Mouse (Mus musculus): ENCODE data around the gene Zfyve21. TPM values are rescaled to one million over a fixed set of nuclear protein-coding genes. Genes with fewer than 3 reads are reported as not detected.

Gene Zfyve21
- polyA plus RNA-seq, 1 experiment from 2014 or later = 119 TPM

- ATAC-seq (ENCODE audit: low read depth) (no peak), DNase-seq (ENCODE audit: low spot score) (no peak)
- no peaks in the 10 kb centered on the region for H3K27me3 ChIP-seq (replicated peaks; ENCODE audit: control insufficient read depth, insufficient read depth, low read length)
- H3K9me3 ChIP-seq (ENCODE audit: control insufficient read depth, low read length) = no peaks in the 10 kb centered on the region
- peaks cover 23% of the 10 kb centered on the region for H3K36me3 ChIP-seq (ENCODE audit: control insufficient read depth, insufficient read depth, low read length)
- no peak overlapping the region for H3K27ac ChIP-seq (replicated peaks; ENCODE audit: low read depth, low read length)
- peaks cover 29% of the 10 kb centered on the region for H3K4me1 ChIP-seq (ENCODE audit: control insufficient read depth, insufficient read depth, low read length)
- H3K4me2 ChIP-seq (ENCODE audit: low read depth, low read length) = no peak overlapping the region
- H3K9ac ChIP-seq (ENCODE audit: low read depth, low read length) = no peak overlapping the region
- WGBS = 86% methylated on average over 11 of the region's 13 CpGs
- no peak overlapping the region for H3K4me3 ChIP-seq (ENCODE audit: low read depth, low read length)
These were observed 1.9 kb upstream of the Zfyve21 start for GRCm38 (mm10) chr12:111812075-111812474.

GRCm38 (mm10) chr12:111812611-111813010 is 1.4 kb upstream of the Zfyve21 start:
- Histone ChIP-seq H3K9me3 (ENCODE audit: control insufficient read depth, low read length) (no peaks in the 10 kb centered on the region), H3K4me2 (ENCODE audit: low read depth, low read length) (peak overlapping the region; percentile 90), H3K27ac (replicated peaks; ENCODE audit: low read depth, low read length) (no peak overlapping the region), H3K4me3 (ENCODE audit: low read depth, low read length) (peak overlapping the region; percentile 83), H3K4me1 (ENCODE audit: control insufficient read depth, insufficient read depth, low read length) (peaks cover 30% of the 10 kb centered on the region), H3K36me3 (ENCODE audit: control insufficient read depth, insufficient read depth, low read length) (peaks cover 20% of the 10 kb centered on the region), H3K27me3 (replicated peaks; ENCODE audit: control insufficient read depth, insufficient read depth, low read length) (no peaks in the 10 kb centered on the region), H3K9ac (ENCODE audit: low read depth, low read length) (peak overlapping the region; percentile 72)
- 60% methylated on average over 12 of the region's 12 CpGs for WGBS
- ATAC-seq (ENCODE audit: low read depth) (no peak), DNase-seq (ENCODE audit: low spot score) (no peak)

GRCm38 (mm10) chr12:111813111-111813765 is 732 bp upstream of the Zfyve21 start:
- Histone ChIP-seq H3K4me3 (ENCODE audit: low read depth, low read length) (peak overlapping the region; percentile 83), H3K4me2 (ENCODE audit: low read depth, low read length) (peak overlapping the region; percentile 90), H3K9me3 (ENCODE audit: control insufficient read depth, low read length) (no peaks in the 10 kb centered on the region), H3K36me3 (ENCODE audit: control insufficient read depth, insufficient read depth, low read length) (peaks cover 15% of the 10 kb centered on the region), H3K27ac (replicated peaks; ENCODE audit: low read depth, low read length) (no peak overlapping the region; the same call in 1 of the 2 replicates), H3K9ac (ENCODE audit: low read depth, low read length) (peak overlapping the region; percentile 72), H3K4me1 (ENCODE audit: control insufficient read depth, insufficient read depth, low read length) (peaks cover 30% of the 10 kb centered on the region), H3K27me3 (replicated peaks; ENCODE audit: control insufficient read depth, insufficient read depth, low read length) (no peaks in the 10 kb centered on the region)
- WGBS = 7% methylated on average over 17 of the region's 27 CpGs
- ATAC-seq (ENCODE audit: low read depth) = no peak
- DNase-seq (ENCODE audit: low spot score) = peak; percentile 8

GRCm38 (mm10) chr12:111814769-111815762 is 1.1 kb downstream of the Zfyve21 start:
- ATAC-seq (ENCODE audit: low read depth) = no peak
- DNase-seq (ENCODE audit: low spot score) = peak; percentile 20
- Histone ChIP-seq H3K27ac (replicated peaks; ENCODE audit: low read depth, low read length) (peak overlapping the region; percentile 92), H3K36me3 (ENCODE audit: control insufficient read depth, insufficient read depth, low read length) (peaks cover 7% of the 10 kb centered on the region; the same call in 1 of the 2 replicates), H3K9ac (ENCODE audit: low read depth, low read length) (peak overlapping the region; percentile 87), H3K9me3 (ENCODE audit: control insufficient read depth, low read length) (no peaks in the 10 kb centered on the region), H3K27me3 (replicated peaks; ENCODE audit: control insufficient read depth, insufficient read depth, low read length) (no peaks in the 10 kb centered on the region), H3K4me2 (ENCODE audit: low read depth, low read length) (peak overlapping the region; percentile 67), H3K4me1 (ENCODE audit: control insufficient read depth, insufficient read depth, low read length) (peaks cover 30% of the 10 kb centered on the region), H3K4me3 (ENCODE audit: low read depth, low read length) (peak overlapping the region; percentile 83)
- WGBS = 21% methylated on average over 19 of the region's 19 CpGs

GRCm38 (mm10) chr12:111816528-111816927 is 2.6 kb downstream of the Zfyve21 start:
- DNase-seq (ENCODE audit: low spot score) (no peak), ATAC-seq (ENCODE audit: low read depth) (no peak)
- Histone ChIP-seq H3K4me3 (ENCODE audit: low read depth, low read length) (no peak overlapping the region), H3K36me3 (ENCODE audit: control insufficient read depth, insufficient read depth, low read length) (peaks cover 4% of the 10 kb centered on the region; the same call in 1 of the 2 replicates), H3K9me3 (ENCODE audit: control insufficient read depth, low read length) (no peaks in the 10 kb centered on the region), H3K9ac (ENCODE audit: low read depth, low read length) (peak overlapping the region; percentile 46), H3K27me3 (replicated peaks; ENCODE audit: control insufficient read depth, insufficient read depth, low read length) (no peaks in the 10 kb centered on the region), H3K27ac (replicated peaks; ENCODE audit: low read depth, low read length) (no peak overlapping the region), H3K4me1 (ENCODE audit: control insufficient read depth, insufficient read depth, low read length) (peaks cover 30% of the 10 kb centered on the region), H3K4me2 (ENCODE audit: low read depth, low read length) (peak overlapping the region; percentile 67)
- WGBS = 64% methylated on average over 13 of the region's 13 CpGs

- Histone ChIP-seq H3K9ac (ENCODE audit: low read depth, low read length) (peak overlapping the region; percentile 46), H3K4me2 (ENCODE audit: low read depth, low read length) (peak overlapping the region; percentile 67)
These were observed 3.0 kb downstream of the Zfyve21 start for GRCm38 (mm10) chr12:111816967-111817366.

GRCm38 (mm10) chr12:111817991-111818390 is 4.0 kb downstream of the Zfyve21 start:
- no peak overlapping the region for H3K4me2 ChIP-seq (ENCODE audit: low read depth, low read length)
- no peak overlapping the region for H3K9ac ChIP-seq (ENCODE audit: low read depth, low read length)
- no peaks in the 10 kb centered on the region for H3K27me3 ChIP-seq (replicated peaks; ENCODE audit: control insufficient read depth, insufficient read depth, low read length)
- no peak overlapping the region for H3K4me3 ChIP-seq (ENCODE audit: low read depth, low read length)
- no peak for ATAC-seq (ENCODE audit: low read depth)
- peaks cover 24% of the 10 kb centered on the region for H3K4me1 ChIP-seq (ENCODE audit: control insufficient read depth, insufficient read depth, low read length)
- no peak overlapping the region for H3K27ac ChIP-seq (replicated peaks; ENCODE audit: low read depth, low read length)
- no peak for DNase-seq (ENCODE audit: low spot score)
- WGBS = 87% methylated on average over 8 of the region's 8 CpGs
- H3K9me3 ChIP-seq (ENCODE audit: control insufficient read depth, low read length) = no peaks in the 10 kb centered on the region
- peaks cover 3% of the 10 kb centered on the region; the same call in 1 of the 2 replicates for H3K36me3 ChIP-seq (ENCODE audit: control insufficient read depth, insufficient read depth, low read length)

More at GRCm38 (mm10) chr12:111816967-111817366, 3.0 kb downstream of the Zfyve21 start:
- Histone ChIP-seq H3K27me3 (replicated peaks; ENCODE audit: control insufficient read depth, insufficient read depth, low read length) (no peaks in the 10 kb centered on the region), H3K4me1 (ENCODE audit: control insufficient read depth, insufficient read depth, low read length) (peaks cover 30% of the 10 kb centered on the region), H3K4me3 (ENCODE audit: low read depth, low read length) (no peak overlapping the region), H3K36me3 (ENCODE audit: control insufficient read depth, insufficient read depth, low read length) (peaks cover 3% of the 10 kb centered on the region; the same call in 1 of the 2 replicates), H3K9me3 (ENCODE audit: control insufficient read depth, low read length) (no peaks in the 10 kb centered on the region), H3K27ac (replicated peaks; ENCODE audit: low read depth, low read length) (no peak overlapping the region)
- DNase-seq (ENCODE audit: low spot score) = no peak
- no peak for ATAC-seq (ENCODE audit: low read depth)
- 71% methylated on average over 9 of the region's 9 CpGs for WGBS

GRCm38 (mm10) chr12:111819936-111820335 is 6.0 kb downstream of the Zfyve21 start:
- no peak for ATAC-seq (ENCODE audit: low read depth)
- WGBS = 78% methylated on average over 8 of the region's 8 CpGs
- no peak overlapping the region for H3K9ac ChIP-seq (ENCODE audit: low read depth, low read length)
- no peaks in the 10 kb centered on the region for H3K27me3 ChIP-seq (replicated peaks; ENCODE audit: control insufficient read depth, insufficient read depth, low read length)
- no peak overlapping the region for H3K27ac ChIP-seq (replicated peaks; ENCODE audit: low read depth, low read length)
- H3K4me1 ChIP-seq (ENCODE audit: control insufficient read depth, insufficient read depth, low read length) = peaks cover 19% of the 10 kb centered on the region
- no peak overlapping the region for H3K4me2 ChIP-seq (ENCODE audit: low read depth, low read length)
- peaks cover 19% of the 10 kb centered on the region for H3K36me3 ChIP-seq (ENCODE audit: control insufficient read depth, insufficient read depth, low read length)
- H3K4me3 ChIP-seq (ENCODE audit: low read depth, low read length) = no peak overlapping the region
- H3K9me3 ChIP-seq (ENCODE audit: control insufficient read depth, low read length) = no peaks in the 10 kb centered on the region
- DNase-seq (ENCODE audit: low spot score) = no peak
